Mouse (Mus musculus) forebrain, embryonic 13.5 days (tissue): Measurements from ENCODE around the gene Dstn. TPM values are rescaled to one million over a fixed set of nuclear protein-coding genes. Genes with fewer than 3 reads are reported as not detected.

ENCODE experiments used
- ATAC-seq: fragments of 200-750 bp; cut with Nextera tagmentation; 2 replicates; pipeline ENCODE4 v1.8.0; 2017
- H3K27ac ChIP-seq: fragments of 300-500 bp; sonication (generic); 2 replicates; pipeline ENCODE4 v1.5.1; 2015; ENCODE audit warnings: inconsistent platforms, mild to moderate bottlenecking, moderate library complexity
- H3K27me3 ChIP-seq: fragments of 300-500 bp; sonication (generic); 2 replicates; pipeline ENCODE4 v1.6.1; 2015; ENCODE audit warnings: mild to moderate bottlenecking, inconsistent platforms
- H3K36me3 ChIP-seq: fragments of 300-500 bp; sonication (generic); 2 replicates; pipeline ENCODE4 v1.6.1; 2015; ENCODE audit warnings: mild to moderate bottlenecking, inconsistent platforms; ENCODE audit not compliant: poor library complexity, severe bottlenecking
- H3K4me1 ChIP-seq: fragments of 300-500 bp; sonication (generic); 2 replicates; pipeline ENCODE4 v1.6.1; 2015; ENCODE audit warnings: inconsistent platforms
- H3K4me2 ChIP-seq: fragments of 300-500 bp; sonication (generic); 2 replicates; pipeline ENCODE4 v1.6.1; 2015; ENCODE audit warnings: inconsistent platforms, mild to moderate bottlenecking, moderate library complexity
- H3K4me3 ChIP-seq: fragments of 300-500 bp; sonication (generic); 2 replicates; pipeline ENCODE4 v1.5.1; 2015; ENCODE audit warnings: mild to moderate bottlenecking, inconsistent platforms
- H3K9ac ChIP-seq: fragments of 300-500 bp; sonication (generic); 2 replicates; pipeline ENCODE4 v1.6.1; 2015; ENCODE audit warnings: mild to moderate bottlenecking, inconsistent platforms
- H3K9me3 ChIP-seq: fragments of 300-500 bp; sonication (generic); replicated peaks from 2 replicates; pipeline ENCODE4 v1.6.1; 2016; ENCODE audit warnings: inconsistent platforms
- WGBS: fragments of 180-500 bp; shearing (Covaris S2); methylation state at CpG from one replicate; pipeline ENCODE4 v1.1.7; 2015; 5-methylcytosine and 5-hydroxymethylcytosine counted together
- polyA plus RNA-seq: library from polyadenylated mRNA; unstranded; fragments of >200 nt; fragmentation: Nextera tagmentation; extraction: Ambion mirVana; gene quantifications from 2 replicates; pipeline ENCODE4 v1.2.1, GENCODE M21; 2015

The Dstn gene
- polyA plus RNA-seq, 1 experiment from 2014 or later = 406 TPM

DNA sequence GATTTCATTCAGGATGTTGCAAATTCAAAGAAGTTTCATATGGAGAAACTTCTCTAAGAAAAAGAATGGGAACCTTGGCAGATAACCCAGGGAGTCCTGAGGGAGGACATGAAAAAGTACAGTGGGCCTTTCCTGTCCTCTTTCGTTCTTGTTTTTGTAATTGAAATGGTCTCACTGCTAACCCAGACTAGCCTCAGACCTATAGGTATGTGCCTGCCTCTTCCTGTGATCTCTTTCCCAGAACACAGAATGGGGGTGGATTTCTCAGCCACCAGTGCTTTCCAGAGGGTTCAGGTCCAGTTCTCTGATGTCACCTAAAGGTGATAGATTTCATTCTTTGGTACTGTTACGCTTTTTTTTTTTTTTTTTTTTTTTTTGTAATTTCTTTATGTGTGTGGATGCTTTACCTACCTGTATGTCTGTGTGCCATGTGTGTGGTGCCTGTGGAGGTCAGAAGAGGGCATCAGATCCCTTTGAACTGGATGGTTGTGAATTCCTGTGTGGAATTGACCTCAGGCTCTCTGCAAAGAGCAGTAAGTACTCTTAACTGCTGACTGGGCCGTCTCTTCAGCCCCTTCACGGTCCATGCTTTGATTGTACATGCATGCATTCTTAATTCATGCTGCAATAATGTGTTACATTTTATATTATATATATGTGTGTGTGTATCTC is 3.8 kb downstream of the Dstn start:
- Histone ChIP-seq H3K27ac (no peak overlapping the region), H3K4me1 (peaks cover 44% of the 10 kb centered on the region), H3K27me3 (no peaks in the 10 kb centered on the region), H3K9me3 (no peaks in the 10 kb centered on the region), H3K9ac (no peak overlapping the region), H3K36me3 (no peaks in the 10 kb centered on the region), H3K4me2 (no peak overlapping the region), H3K4me3 (no peak overlapping the region)
- no peak for ATAC-seq
- WGBS = 72% methylated on average over 4 of the region's 4 CpGs

DNA sequence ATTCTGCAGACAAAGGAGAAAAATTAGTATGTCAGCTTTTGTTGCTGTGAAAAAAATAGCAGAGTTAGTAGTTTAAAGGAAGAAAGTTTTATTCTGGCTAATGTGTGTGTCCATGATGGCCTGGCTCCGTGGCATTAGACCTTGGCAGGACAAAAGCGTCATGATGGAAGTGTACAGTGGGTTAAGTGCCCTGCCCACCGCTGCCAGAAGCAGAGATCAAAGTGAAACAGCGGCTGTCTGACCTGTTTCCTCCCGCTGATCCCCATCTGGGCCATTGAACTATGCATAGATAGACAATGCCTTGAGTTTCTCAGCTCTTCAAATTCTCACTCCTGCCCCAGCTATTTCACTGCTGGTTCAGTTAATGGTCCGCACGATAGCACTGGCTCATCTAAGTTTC is 9.0 kb downstream of the Dstn start:
- Histone ChIP-seq H3K4me2 (no peak overlapping the region), H3K27me3 (no peaks in the 10 kb centered on the region), H3K36me3 (no peaks in the 10 kb centered on the region), H3K9ac (no peak overlapping the region), H3K4me3 (no peak overlapping the region), H3K4me1 (peaks cover 20% of the 10 kb centered on the region), H3K27ac (no peak overlapping the region), H3K9me3 (no peaks in the 10 kb centered on the region)
- WGBS = 74% methylated on average over 7 of the region's 7 CpGs
- no peak for ATAC-seq

DNA sequence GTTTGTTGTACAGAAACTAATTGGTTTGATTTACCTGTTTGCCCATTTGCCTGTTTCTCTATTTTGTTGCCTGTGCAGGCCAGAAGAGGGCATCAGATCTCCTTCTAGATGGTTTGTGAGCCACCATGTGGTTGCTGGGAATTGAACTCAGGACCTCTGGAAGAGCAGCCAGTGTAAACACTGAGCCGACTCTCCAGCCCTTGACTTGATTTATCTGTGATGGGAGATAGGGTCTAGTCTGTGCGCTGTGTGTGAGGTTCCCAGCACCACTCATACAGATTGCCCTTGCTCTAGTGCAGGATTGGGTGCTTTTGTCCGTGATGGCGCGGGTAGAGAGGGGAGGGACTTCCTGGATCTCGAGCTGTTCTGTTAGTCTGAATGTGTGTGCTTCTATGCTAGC is 10.7 kb downstream of the Dstn start:
- 97% methylated on average over 6 of the region's 6 CpGs for WGBS
- no peak overlapping the region for H3K9ac ChIP-seq

DNA sequence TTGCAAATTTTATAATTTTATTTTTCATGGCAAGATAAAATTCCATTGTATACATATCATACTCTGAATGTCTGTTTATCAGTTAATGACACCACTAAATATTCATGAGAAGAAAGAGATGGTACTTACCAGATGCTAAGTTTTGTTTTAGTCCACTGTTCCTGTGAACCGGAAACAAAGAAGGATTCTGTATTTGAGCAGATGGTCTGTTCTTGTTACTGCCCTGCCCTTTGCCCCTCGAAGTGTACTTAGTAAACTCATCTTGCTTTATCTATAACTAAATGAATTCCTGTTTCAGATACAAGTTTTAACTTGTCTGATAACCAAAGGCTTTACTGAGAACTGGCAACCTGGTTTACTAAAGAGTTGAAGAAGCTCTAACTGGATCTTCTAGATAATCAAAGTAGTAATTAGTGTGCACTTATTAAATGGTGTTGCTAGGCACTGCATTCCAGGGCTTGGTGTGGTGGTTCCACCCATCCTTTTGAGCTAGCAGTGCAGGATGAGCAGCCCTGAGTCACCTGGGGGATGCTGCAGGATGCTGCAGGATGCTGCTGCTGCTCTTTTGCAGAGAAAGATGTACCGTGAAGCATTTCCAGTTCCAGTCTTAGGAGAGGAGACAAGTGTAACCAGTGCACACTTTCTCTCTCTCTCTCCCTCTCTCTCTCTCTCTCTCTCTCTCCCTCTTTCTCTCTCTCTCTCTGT is 14.6 kb downstream of the Dstn start:
- no peaks in the 10 kb centered on the region for H3K9me3 ChIP-seq
- peaks cover 17% of the 10 kb centered on the region for H3K4me1 ChIP-seq
- no peaks in the 10 kb centered on the region for H3K36me3 ChIP-seq
- WGBS = 69% methylated on average over 3 of the region's 3 CpGs
- no peaks in the 10 kb centered on the region for H3K27me3 ChIP-seq
- no peak overlapping the region for H3K4me3 ChIP-seq
- H3K4me2 ChIP-seq = no peak overlapping the region
- H3K9ac ChIP-seq = no peak overlapping the region
- ATAC-seq = no peak
- no peak overlapping the region for H3K27ac ChIP-seq

More for the DNA sequence above, 10.7 kb downstream of the Dstn start:
- Histone ChIP-seq H3K4me1 (peaks cover 15% of the 10 kb centered on the region; the same call in 1 of the 2 replicates), H3K27ac (no peak overlapping the region), H3K9me3 (no peaks in the 10 kb centered on the region), H3K4me3 (no peak overlapping the region), H3K4me2 (no peak overlapping the region), H3K27me3 (no peaks in the 10 kb centered on the region), H3K36me3 (no peaks in the 10 kb centered on the region)
- ATAC-seq = no peak

DNA sequence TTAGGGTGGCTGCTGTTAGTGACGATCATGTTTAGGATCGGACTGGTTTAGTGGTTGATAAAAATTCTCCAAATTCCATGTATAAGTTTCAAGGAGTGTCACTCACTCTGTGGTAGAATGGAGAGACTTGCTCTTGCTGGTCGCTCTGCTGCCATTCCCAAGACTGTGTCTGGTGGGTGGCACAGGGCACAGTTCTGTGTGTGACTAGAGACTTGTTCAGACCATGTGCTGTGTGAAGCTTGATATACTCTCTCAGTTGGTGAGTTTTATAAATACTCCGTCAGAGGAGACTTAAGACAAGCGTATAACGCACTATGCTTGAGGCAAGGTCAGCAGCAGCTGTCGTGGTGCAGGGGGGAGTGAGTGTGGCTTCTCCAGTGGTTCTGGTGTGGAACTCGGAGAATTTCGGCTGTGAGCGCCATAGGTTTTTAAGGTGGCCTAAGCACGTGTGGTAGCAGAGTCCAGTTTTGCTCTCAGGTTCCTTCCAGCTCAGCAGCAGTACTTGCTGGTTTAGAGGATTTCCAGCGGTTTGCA is 17.3 kb downstream of the Dstn start:
- no peak overlapping the region for H3K4me3 ChIP-seq
- H3K9me3 ChIP-seq = no peaks in the 10 kb centered on the region
- H3K4me2 ChIP-seq = no peak overlapping the region
- H3K4me1 ChIP-seq = peaks cover 15% of the 10 kb centered on the region
- no peaks in the 10 kb centered on the region for H3K36me3 ChIP-seq
- 92% methylated on average over 12 of the region's 12 CpGs for WGBS
- ATAC-seq = no peak
- H3K9ac ChIP-seq = no peak overlapping the region
- H3K27ac ChIP-seq = no peak overlapping the region
- no peaks in the 10 kb centered on the region for H3K27me3 ChIP-seq

DNA sequence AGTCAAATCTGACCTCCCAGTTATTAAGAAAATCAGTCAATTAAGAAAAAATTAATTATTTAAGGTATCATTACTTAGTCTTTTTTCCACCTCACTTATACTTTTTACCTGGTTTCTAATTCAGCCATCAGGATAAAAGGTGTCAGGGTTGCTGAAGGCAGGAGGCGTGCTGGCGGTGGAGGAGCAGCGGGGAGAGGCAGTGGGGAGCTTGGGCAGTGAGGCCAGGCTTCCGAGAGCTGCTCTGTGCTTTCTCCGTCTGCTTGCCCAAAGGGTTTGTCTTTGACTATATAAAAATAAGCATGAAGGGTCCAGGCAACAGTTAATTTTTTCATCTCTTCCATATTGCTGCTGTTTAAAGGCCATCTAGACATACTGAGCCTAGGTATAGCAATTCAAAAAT is 18.4 kb downstream of the Dstn start:
- no peak overlapping the region for H3K9ac ChIP-seq
- H3K27me3 ChIP-seq = no peaks in the 10 kb centered on the region
- WGBS = 90% methylated on average over 5 of the region's 5 CpGs
- H3K4me1 ChIP-seq = peaks cover 15% of the 10 kb centered on the region
- no peaks in the 10 kb centered on the region for H3K9me3 ChIP-seq
- H3K36me3 ChIP-seq = 0 out of 2 replicates have a peak, but pooled peaks cover 2% of the 10 kb centered on the region
- no peak overlapping the region for H3K4me3 ChIP-seq
- ATAC-seq = no peak
- no peak overlapping the region for H3K4me2 ChIP-seq
- H3K27ac ChIP-seq = no peak overlapping the region

DNA sequence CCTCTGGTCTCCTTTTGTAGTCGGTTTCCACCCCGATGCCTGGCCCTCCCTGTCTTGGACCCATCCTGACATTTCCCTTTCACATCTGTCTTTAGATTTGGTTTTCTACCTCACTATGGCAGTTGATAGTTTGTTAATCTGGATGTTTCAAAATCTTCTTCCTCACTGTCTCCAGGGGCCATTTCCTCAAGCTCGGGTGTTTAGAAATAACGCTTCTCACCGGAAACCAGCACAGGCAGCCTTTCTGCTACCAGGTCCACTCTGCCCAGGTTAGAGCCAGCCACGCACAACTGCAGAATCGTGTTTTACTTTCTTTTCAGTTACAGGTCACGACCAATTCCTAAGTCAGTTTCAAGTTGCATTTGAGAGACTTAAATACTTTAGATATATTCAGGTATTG is 19.3 kb downstream of the Dstn start:
- Histone ChIP-seq H3K9me3 (no peaks in the 10 kb centered on the region), H3K9ac (no peak overlapping the region), H3K4me3 (no peak overlapping the region), H3K36me3 (peaks cover 11% of the 10 kb centered on the region), H3K27me3 (no peaks in the 10 kb centered on the region), H3K4me2 (no peak overlapping the region), H3K4me1 (peaks cover 15% of the 10 kb centered on the region), H3K27ac (no peak overlapping the region)
- WGBS = 95% methylated on average over 8 of the region's 8 CpGs
- ATAC-seq = no peak

DNA sequence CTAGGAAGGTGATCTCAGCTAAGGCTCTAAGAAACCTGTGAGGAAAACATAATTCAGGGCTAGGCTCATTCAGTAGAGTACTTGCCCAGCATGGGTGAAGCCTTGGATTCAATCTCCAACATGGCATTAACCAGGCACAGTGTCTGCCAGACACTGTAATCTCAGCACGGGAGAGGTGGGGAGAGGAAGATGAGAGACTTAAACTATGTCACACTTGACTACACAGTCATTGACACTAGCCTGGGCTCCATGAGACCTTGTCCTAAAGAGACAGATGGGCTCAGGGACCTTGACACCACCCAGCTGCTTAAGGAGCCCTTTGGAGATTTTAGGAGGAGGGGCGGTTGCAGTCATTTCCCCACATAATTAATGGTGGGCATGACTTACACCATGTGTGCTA is 22.7 kb downstream of the Dstn start:
- Histone ChIP-seq H3K36me3 (peaks cover 38% of the 10 kb centered on the region), H3K9me3 (no peaks in the 10 kb centered on the region), H3K27ac (no peak overlapping the region), H3K9ac (no peak overlapping the region), H3K4me3 (no peak overlapping the region), H3K4me1 (0 out of 2 replicates have a peak, but pooled peaks cover 3% of the 10 kb centered on the region), H3K4me2 (no peak overlapping the region), H3K27me3 (no peaks in the 10 kb centered on the region)
- 89% methylated on average over 2 of the region's 2 CpGs for WGBS
- no peak for ATAC-seq

DNA sequence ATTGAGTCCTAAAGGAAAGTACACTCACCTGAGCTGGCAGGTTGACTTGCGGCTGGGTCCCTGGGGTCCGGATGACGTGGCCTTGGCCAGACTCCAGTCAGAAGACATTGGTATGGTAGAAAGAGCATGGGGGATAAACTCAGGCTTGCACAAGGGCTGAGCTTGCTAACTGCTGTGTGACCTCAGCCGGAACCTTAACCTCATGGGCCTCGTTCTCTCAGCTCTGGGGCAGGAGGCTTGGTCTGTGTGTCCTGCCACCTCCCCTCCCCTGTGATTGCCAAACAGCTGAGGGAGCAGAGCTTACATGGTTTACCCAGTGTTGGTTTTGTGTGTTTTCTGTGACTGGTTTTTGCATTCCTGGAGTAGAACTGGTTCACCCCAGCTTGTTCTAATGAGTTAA is 25.3 kb downstream of the Dstn start:
- Histone ChIP-seq H3K36me3 (peaks cover 61% of the 10 kb centered on the region), H3K4me1 (no peaks in the 10 kb centered on the region), H3K27ac (no peak overlapping the region), H3K4me3 (no peak overlapping the region), H3K9ac (no peak overlapping the region), H3K4me2 (no peak overlapping the region), H3K27me3 (no peaks in the 10 kb centered on the region), H3K9me3 (no peaks in the 10 kb centered on the region)
- 88% methylated on average over 5 of the region's 5 CpGs for WGBS
- no peak for ATAC-seq

DNA sequence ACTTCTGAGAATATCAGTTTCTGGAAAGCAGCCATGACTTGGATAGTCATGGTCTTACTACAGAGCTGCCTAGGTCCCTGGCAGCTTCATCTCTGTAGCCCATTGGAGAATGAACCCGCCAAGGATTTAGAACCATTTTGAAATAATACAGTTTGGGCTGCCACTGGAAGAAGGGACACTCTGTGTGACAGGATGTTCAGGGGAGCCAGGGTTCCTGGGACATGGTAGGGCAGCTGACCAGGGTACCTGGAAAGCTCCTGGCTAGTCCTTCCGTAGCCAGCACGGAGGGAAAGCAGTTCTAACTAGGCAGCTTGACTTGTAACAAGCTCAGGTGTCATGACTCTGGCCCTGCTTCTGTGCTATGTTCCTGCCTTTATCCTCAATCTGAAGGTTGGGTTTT is 29.7 kb downstream of the Dstn start:
- H3K36me3 ChIP-seq = peaks cover 91% of the 10 kb centered on the region
- H3K27ac ChIP-seq = no peak overlapping the region
- no peak overlapping the region for H3K4me2 ChIP-seq
- no peaks in the 10 kb centered on the region for H3K27me3 ChIP-seq
- no peak for ATAC-seq
- no peak overlapping the region for H3K9ac ChIP-seq
- no peak overlapping the region for H3K4me3 ChIP-seq
- H3K9me3 ChIP-seq = no peaks in the 10 kb centered on the region
- H3K4me1 ChIP-seq = no peaks in the 10 kb centered on the region
- WGBS = 88% methylated on average over 3 of the region's 3 CpGs

DNA sequence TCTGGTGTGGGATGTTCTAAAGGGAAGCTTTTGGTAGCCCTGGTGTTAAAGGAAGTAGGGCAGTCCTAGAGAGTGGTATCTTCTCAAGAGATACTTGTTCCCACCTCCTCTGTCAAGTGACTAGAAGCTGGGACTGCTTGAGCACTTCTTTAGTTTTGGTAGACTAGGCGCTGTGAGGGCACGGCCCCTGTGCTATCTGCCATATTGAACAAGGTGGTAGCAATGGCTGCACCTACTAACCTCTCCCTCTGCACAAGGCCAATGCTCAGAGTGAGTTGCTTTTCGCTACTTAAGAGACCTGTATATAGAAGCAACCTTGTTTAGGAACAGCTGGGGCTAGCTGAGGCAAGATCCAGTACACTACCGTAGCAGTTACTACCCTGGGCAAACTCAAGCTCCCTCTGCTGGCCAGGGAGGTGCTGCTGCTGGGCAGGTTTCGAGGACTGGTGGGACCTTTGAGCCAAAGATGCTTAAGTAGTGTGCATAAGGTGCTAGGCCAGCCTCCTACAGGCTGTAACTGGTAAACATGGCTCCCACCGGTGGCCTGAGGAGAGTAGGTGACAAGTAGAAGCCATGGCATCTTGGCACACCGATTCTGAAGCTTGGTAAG is 30.5 kb downstream of the Dstn start:
- Histone ChIP-seq H3K9me3 (no peaks in the 10 kb centered on the region), H3K9ac (no peak overlapping the region), H3K4me2 (no peak overlapping the region), H3K4me3 (no peak overlapping the region), H3K27me3 (no peaks in the 10 kb centered on the region), H3K36me3 (peaks cover 91% of the 10 kb centered on the region), H3K27ac (no peak overlapping the region), H3K4me1 (no peaks in the 10 kb centered on the region)
- WGBS = 91% methylated on average over 7 of the region's 7 CpGs
- no peak; the same call in 1 of the 2 replicates for ATAC-seq

DNA sequence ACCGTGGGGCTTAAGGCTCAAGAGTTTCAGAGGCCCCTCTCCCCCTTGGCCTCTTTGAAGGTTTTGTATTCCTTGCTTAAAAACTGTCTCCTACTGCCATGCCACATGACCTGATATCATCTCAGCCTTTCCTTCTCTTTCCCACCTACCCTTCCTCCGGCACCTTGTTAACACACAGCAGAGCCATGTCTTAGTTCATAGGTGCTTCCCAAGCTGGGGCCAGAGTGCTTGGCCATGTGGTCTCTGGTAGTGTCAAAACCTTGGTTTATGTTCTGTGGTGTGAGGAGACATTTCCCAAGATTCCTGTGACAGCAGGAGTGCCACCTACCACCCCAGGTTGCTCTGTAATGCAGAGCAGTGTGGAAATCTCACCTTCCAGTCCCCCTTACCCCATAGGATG is 31.3 kb downstream of the Dstn start:
- H3K27me3 ChIP-seq = no peaks in the 10 kb centered on the region
- no peak overlapping the region for H3K27ac ChIP-seq
- peaks cover 91% of the 10 kb centered on the region for H3K36me3 ChIP-seq
- no peak overlapping the region for H3K4me2 ChIP-seq
- no peak overlapping the region for H3K9ac ChIP-seq
- WGBS = 89% methylated on average over 2 of the region's 2 CpGs
- no peak for ATAC-seq
- H3K4me1 ChIP-seq = no peaks in the 10 kb centered on the region
- no peaks in the 10 kb centered on the region for H3K9me3 ChIP-seq
- H3K4me3 ChIP-seq = no peak overlapping the region
